Mouse (Mus musculus) neural tube, embryonic 15.5 days (tissue): ENCODE measurements around the gene Banf1. TPM values are rescaled to one million over a fixed set of nuclear protein-coding genes. Genes with fewer than 3 reads are reported as not detected.
"Not testable (repeated sequence)": the region's sequence is repeated elsewhere in the genome, so short reads cannot be mapped to it uniquely, and the experiment has no call there.

ENCODE experiments used
- ATAC-seq: fragments of 200-750 bp; cut with Nextera tagmentation; 2 replicates; pipeline ENCODE4 v1.8.0; 2017; ENCODE audit warnings: mild to moderate bottlenecking, moderate TSS enrichment, moderate library complexity; ENCODE audit not compliant: low FRiP score
- H3K27ac ChIP-seq: fragments of 300-500 bp; sonication (generic); replicated peaks from 2 replicates; pipeline ENCODE4 v1.5.1; 2015; ENCODE audit warnings: mild to moderate bottlenecking, inconsistent platforms
- H3K27me3 ChIP-seq: fragments of 300-500 bp; sonication (generic); replicated peaks from 2 replicates; pipeline ENCODE4 v1.6.1; 2015; ENCODE audit warnings: inconsistent platforms
- H3K36me3 ChIP-seq: fragments of 300-500 bp; sonication (generic); 2 replicates; pipeline ENCODE4 v1.6.1; 2015; ENCODE audit warnings: inconsistent platforms
- H3K4me1 ChIP-seq: fragments of 300-500 bp; sonication (generic); 2 replicates; pipeline ENCODE4 v1.6.1; 2015; ENCODE audit warnings: inconsistent platforms
- H3K4me2 ChIP-seq: fragments of 300-500 bp; sonication (generic); 2 replicates; pipeline ENCODE4 v1.6.1; 2015; ENCODE audit warnings: inconsistent platforms, mild to moderate bottlenecking, moderate library complexity
- H3K4me3 ChIP-seq: fragments of 300-500 bp; sonication (generic); replicated peaks from 2 replicates; pipeline ENCODE4 v1.5.1; 2015; ENCODE audit warnings: mild to moderate bottlenecking, inconsistent platforms
- H3K9ac ChIP-seq: fragments of 300-500 bp; sonication (generic); replicated peaks from 2 replicates; pipeline ENCODE4 v1.6.1; 2015; ENCODE audit warnings: mild to moderate bottlenecking, inconsistent platforms
- H3K9me3 ChIP-seq: fragments of 300-500 bp; sonication (generic); replicated peaks from 2 replicates; pipeline ENCODE4 v1.6.1; 2016; ENCODE audit warnings: inconsistent platforms
- WGBS: fragments of 180-500 bp; shearing (Covaris S2); methylation state at CpG from one replicate; pipeline ENCODE4 v1.1.7; 2015; ENCODE audit warnings: mixed read lengths; 5-methylcytosine and 5-hydroxymethylcytosine counted together
- polyA plus RNA-seq: library from polyadenylated mRNA; unstranded; fragments of >200 nt; fragmentation: Nextera tagmentation; extraction: Ambion mirVana; gene quantifications from 2 replicates; pipeline ENCODE4 v1.2.1, GENCODE M21; 2015

The Banf1 gene
- polyA plus RNA-seq, 1 experiment from 2014 or later, result 312 TPM

- no peaks in the 10 kb centered on the region for H3K9me3 ChIP-seq
- H3K9ac ChIP-seq, result no peak overlapping the region
- no peak overlapping the region for H3K4me2 ChIP-seq
- 96% methylated on average over 7 of the region's 7 CpGs for WGBS
- H3K4me3 ChIP-seq, result no peak overlapping the region
- H3K27ac ChIP-seq, result no peak overlapping the region
- no peak for ATAC-seq
- peaks cover 11% of the 10 kb centered on the region for H3K4me1 ChIP-seq
- peaks cover 78% of the 10 kb centered on the region for H3K36me3 ChIP-seq
- no peaks in the 10 kb centered on the region for H3K27me3 ChIP-seq
Observed at GRCm38 (mm10) chr19:5372724-5373123, 5.8 kb upstream of the Banf1 start.

GRCm38 (mm10) chr19:5370932-5371331 is 4.0 kb upstream of the Banf1 start:
- peaks cover 17% of the 10 kb centered on the region for H3K4me1 ChIP-seq
- H3K27me3 ChIP-seq, result no peaks in the 10 kb centered on the region
- H3K4me3 ChIP-seq, result no peak overlapping the region
- H3K27ac ChIP-seq, result no peak overlapping the region
- no peak for ATAC-seq
- WGBS, result 85% methylated on average over 3 of the region's 3 CpGs
- H3K9me3 ChIP-seq, result no peaks in the 10 kb centered on the region
- H3K4me2 ChIP-seq, result no peak overlapping the region
- H3K9ac ChIP-seq, result no peak overlapping the region
- H3K36me3 ChIP-seq, result peaks cover 65% of the 10 kb centered on the region

GRCm38 (mm10) chr19:5367455-5367854 is 487 bp upstream of the Banf1 start:
- H3K9me3 ChIP-seq, result no peaks in the 10 kb centered on the region
- no peaks in the 10 kb centered on the region for H3K27me3 ChIP-seq
- H3K9ac ChIP-seq, result peak overlapping the region; percentile 74
- peak overlapping the region; percentile 76 for H3K4me3 ChIP-seq
- H3K27ac ChIP-seq, result peak overlapping the region; percentile 95
- peaks cover 29% of the 10 kb centered on the region for H3K4me1 ChIP-seq
- peak overlapping the region; percentile 96 for H3K4me2 ChIP-seq
- no peak for ATAC-seq
- peaks cover 58% of the 10 kb centered on the region for H3K36me3 ChIP-seq
- 9% methylated on average over 11 of the region's 11 CpGs for WGBS

- peaks cover 47% of the 10 kb centered on the region for H3K36me3 ChIP-seq
- under 1% methylated on average over 77 of the region's 92 CpGs for WGBS
- H3K9me3 ChIP-seq, result no peaks in the 10 kb centered on the region
- no peaks in the 10 kb centered on the region for H3K27me3 ChIP-seq
- ATAC-seq, result peak; percentile 94
- peaks cover 29% of the 10 kb centered on the region for H3K4me1 ChIP-seq
- peak within 1 kb of the TSS; percentile 76 for H3K4me3 ChIP-seq
- peak within 1 kb of the TSS; percentile 95 for H3K27ac ChIP-seq
- H3K4me2 ChIP-seq, result peak within 1 kb of the TSS; percentile 96
- peak within 1 kb of the TSS; percentile 74 for H3K9ac ChIP-seq
Observed at GRCm38 (mm10) chr19:5366175-5367052, 554 bp downstream of the Banf1 start, which contains the start of gene Eif1ad. TSS of gene Eif1ad (plus strand) at chr19:5366741.

GRCm38 (mm10) chr19:5365751-5366150 is 1.2 kb downstream of the Banf1 start:
- peaks cover 44% of the 10 kb centered on the region for H3K36me3 ChIP-seq
- peak overlapping the region; percentile 76 for H3K4me3 ChIP-seq
- ATAC-seq, result no peak
- H3K4me1 ChIP-seq, result peaks cover 29% of the 10 kb centered on the region
- peak overlapping the region; percentile 96 for H3K4me2 ChIP-seq
- H3K27me3 ChIP-seq, result no peaks in the 10 kb centered on the region
- 18% methylated on average over 11 of the region's 11 CpGs for WGBS
- H3K27ac ChIP-seq, result peak overlapping the region; percentile 95
- peak overlapping the region; percentile 74 for H3K9ac ChIP-seq
- no peaks in the 10 kb centered on the region for H3K9me3 ChIP-seq

- ATAC-seq, result no peak
- H3K4me2 ChIP-seq, result no peak overlapping the region
- H3K9ac ChIP-seq, result no peak overlapping the region
- peaks cover 28% of the 10 kb centered on the region for H3K36me3 ChIP-seq
- no peaks in the 10 kb centered on the region for H3K9me3 ChIP-seq
- no peaks in the 10 kb centered on the region for H3K27me3 ChIP-seq
- peaks cover 29% of the 10 kb centered on the region for H3K4me1 ChIP-seq
- WGBS, result 89% methylated on average over 2 of the region's 2 CpGs
- no peak overlapping the region for H3K4me3 ChIP-seq
- H3K27ac ChIP-seq, result no peak overlapping the region
Observed at GRCm38 (mm10) chr19:5364124-5364523, 2.8 kb downstream of the Banf1 start.

GRCm38 (mm10) chr19:5362186-5362585 is 4.8 kb downstream of the Banf1 start:
- Histone ChIP-seq H3K4me3 (no peak overlapping the region), H3K9ac (no peak overlapping the region), H3K9me3 (no peaks in the 10 kb centered on the region), H3K4me2 (no peak overlapping the region), H3K27me3 (no peaks in the 10 kb centered on the region), H3K27ac (no peak overlapping the region), H3K4me1 (peaks cover 13% of the 10 kb centered on the region), H3K36me3 (peaks cover 21% of the 10 kb centered on the region)
- no peak for ATAC-seq
- WGBS, result 79% methylated on average over 2 of the region's 2 CpGs

- no peak overlapping the region for H3K27ac ChIP-seq
- H3K9me3 ChIP-seq, result no peaks in the 10 kb centered on the region
- no peaks in the 10 kb centered on the region for H3K4me1 ChIP-seq
- no CpG with 5 or more reads among the region's 1 CpGs for WGBS
- no peak overlapping the region for H3K9ac ChIP-seq
- H3K4me3 ChIP-seq, result no peak overlapping the region
- no peaks in the 10 kb centered on the region for H3K36me3 ChIP-seq
- no peaks in the 10 kb centered on the region for H3K27me3 ChIP-seq
- ATAC-seq, result no peak
- H3K4me2 ChIP-seq, result no peak overlapping the region
Observed at GRCm38 (mm10) chr19:5356080-5356479, 10.9 kb downstream of the Banf1 start.

- Histone ChIP-seq H3K4me3 (no peak overlapping the region), H3K4me1 (peaks cover 6% of the 10 kb centered on the region), H3K27ac (no peak overlapping the region), H3K9me3 (no peaks in the 10 kb centered on the region), H3K4me2 (no peak overlapping the region), H3K36me3 (no peaks in the 10 kb centered on the region), H3K27me3 (no peaks in the 10 kb centered on the region; the same call in 1 of the 2 replicates), H3K9ac (no peak overlapping the region)
- 90% methylated on average over 2 of the region's 2 CpGs for WGBS
- no peak for ATAC-seq
Observed at GRCm38 (mm10) chr19:5353609-5354008, 13.4 kb downstream of the Banf1 start.

- peak within 1 kb of the TSS; percentile 79 for H3K4me2 ChIP-seq
- peak within 1 kb of the TSS; percentile 39 for H3K4me3 ChIP-seq
- not testable (repeated sequence) for H3K27ac ChIP-seq, ATAC-seq, H3K4me1 ChIP-seq, H3K36me3 ChIP-seq, H3K9me3 ChIP-seq, H3K27me3 ChIP-seq
- WGBS, result 59% methylated on average over 6 of the region's 6 CpGs
- peak within 1 kb of the TSS; percentile 57 for H3K9ac ChIP-seq
Observed at GRCm38 (mm10) chr19:5349502-5349873, 17.5 kb downstream of the Banf1 start, which contains the start of gene Cst6. TSS of gene Cst6 (minus strand) at chr19:5349574.

- Histone ChIP-seq H3K9ac (peak overlapping the region; percentile 57), H3K27me3 (no peaks in the 10 kb centered on the region; the same call in 1 of the 2 replicates), H3K9me3 (no peaks in the 10 kb centered on the region), H3K4me3 (peak overlapping the region; percentile 39), H3K4me1 (peaks cover 6% of the 10 kb centered on the region), H3K4me2 (peak overlapping the region; percentile 79), H3K36me3 (no peaks in the 10 kb centered on the region), H3K27ac (no peak overlapping the region)
- ATAC-seq, result no peak; the same call in 1 of the 2 replicates
- 4% methylated on average over 34 of the region's 34 CpGs for WGBS
Observed at GRCm38 (mm10) chr19:5348526-5349501, 18.2 kb downstream of the Banf1 start.
